ENCODE assay signal across 8 mouse cellular contexts in the genomic region with DNA sequence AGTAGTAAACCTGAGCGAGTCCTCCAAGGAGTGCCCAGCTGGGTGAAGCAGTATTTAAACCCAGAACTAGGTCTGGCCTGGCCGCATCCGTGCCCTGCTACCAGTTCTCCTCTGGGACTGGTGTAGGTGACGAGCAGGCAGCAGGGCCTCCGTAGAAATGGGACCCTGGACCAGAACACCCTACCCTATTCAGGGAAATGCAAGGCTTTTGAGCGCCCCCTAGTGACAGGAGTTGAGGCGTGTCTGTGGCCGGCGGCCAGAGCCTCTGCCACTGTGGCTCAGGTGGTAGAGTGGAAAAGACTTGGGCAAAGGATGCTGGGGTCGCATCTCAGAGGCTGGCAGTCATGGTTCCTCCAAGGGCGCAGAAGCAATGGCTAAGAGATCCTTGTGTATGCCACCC.
DNase-seq lines count a peak whose midpoint lies in the region; ATAC-seq and TF ChIP-seq lines count a peak whose summit lies in the region.

No protein-coding gene starts in this region.

- 36% methylated on average over 11 of the region's 11 CpGs for WGBS in kidney, embryonic 14.5 days
- WGBS in lung, embryonic 16.5 days = 41% methylated on average over 11 of the region's 11 CpGs

- H3K4me1 ChIP-seq in CH12.LX (ENCODE audit: control insufficient read depth in 1 of 2, insufficient read depth in 2 of 2) = peaks cover 0 to 32% of the 10 kb centered on the region in 2 experiments; a peak in 2 of 4 replicates
- H3K4me1 ChIP-seq in kidney, embryonic 14.5 days (ENCODE audit: control insufficient read depth, insufficient read depth, low read length) = 0 out of 2 replicates have a peak, but pooled peaks cover 3% of the 10 kb centered on the region
- no peaks in the 10 kb centered on the region for H3K4me1 ChIP-seq in lung, embryonic 16.5 days (replicated peaks; ENCODE audit: control insufficient read depth, insufficient read depth, low read length)

- no peaks in the 10 kb centered on the region for H3K9me3 ChIP-seq in CH12.LX (replicated peaks; ENCODE audit: low read length)
- H3K9me3 ChIP-seq in kidney, embryonic 14.5 days (ENCODE audit: control insufficient read depth, low read length) = no peaks in the 10 kb centered on the region
- H3K9me3 ChIP-seq in lung, embryonic 16.5 days (ENCODE audit: control insufficient read depth, low read length) = no peaks in the 10 kb centered on the region

- ATAC-seq in frontal cortex, adult (ENCODE audit: low TSS enrichment) = 0 out of 2 replicates have a peak, but pooled peaks have one; percentile 65
- peak; percentile 50; the same call in 1 of the 2 replicates for ATAC-seq in kidney, embryonic 14.5 days (ENCODE audit: low FRiP score, low TSS enrichment)
- ATAC-seq in lung, embryonic 16.5 days (ENCODE audit: low read depth) = peak; percentile 34; the same call in 1 of the 2 replicates
- ATAC-seq in erythroid progenitor cell, adult 5-6 weeks (replicated peaks; ENCODE audit: low FRiP score, poor library complexity, severe bottlenecking) = no peak

- H3K79me2 ChIP-seq in CH12.LX (replicated peaks; ENCODE audit: control insufficient read depth, extremely low read depth, insufficient read depth, poor library complexity, severe bottlenecking) = no peaks in the 10 kb centered on the region

- H3K36me3 ChIP-seq in CH12.LX (replicated peaks in 1 of 2; ENCODE audit: control insufficient read depth in 1 of 2, insufficient read depth in 1 of 2, low read length in 1 of 2) = peaks cover 0 to 90% of the 10 kb centered on the region in 2 experiments
- peaks cover 49% of the 10 kb centered on the region for H3K36me3 ChIP-seq in kidney, embryonic 14.5 days (ENCODE audit: control insufficient read depth, insufficient read depth, low read length)
- peaks cover 17% of the 10 kb centered on the region for H3K36me3 ChIP-seq in lung, embryonic 16.5 days (ENCODE audit: control insufficient read depth, insufficient read depth, low read length)

- in situ Hi-C loops in CH12.LX (cut with MboI; ENCODE audit: low pct_ligation_motif_present, low pct_unique_long_range_greater_than_20kb, low sequenced_read_pairs) = no loop called here

- no peak for TF ChIP-seq EP300 in CH12.LX (IDR thresholded peaks at IDR 0.05; ENCODE audit: low read length)

- TF ChIP-seq CTCF in CH12.LX (conservative IDR thresholded peaks at IDR 0.05 in 1 of 2, IDR thresholded peaks at IDR 0.05 in 1 of 2; ENCODE audit: low read depth in 2 of 2, low read length in 2 of 2) = peak; percentile 45 to 78

- no peak for TF ChIP-seq POLR2A in CH12.LX (IDR thresholded peaks at IDR 0.05; ENCODE audit: low read depth, low read length)

- H3K27me3 ChIP-seq in CH12.LX (replicated peaks) = no peaks in the 10 kb centered on the region
- H3K27me3 ChIP-seq in kidney, embryonic 14.5 days (ENCODE audit: control insufficient read depth, insufficient read depth, low read length) = no peaks in the 10 kb centered on the region
- no peaks in the 10 kb centered on the region for H3K27me3 ChIP-seq in lung, embryonic 16.5 days (ENCODE audit: control insufficient read depth, insufficient read depth, low read depth, low read length)

- dilution Hi-C loops in CH12.LX (cut with MboI; ENCODE audit: extremely low pct_ligation_motif_present, extremely low pct_unique_long_range_greater_than_20kb, low sequenced_read_pairs) = no loop called here

- no peak overlapping the region for H3K9ac ChIP-seq in CH12.LX (ENCODE audit: insufficient read depth, low read depth)
- H3K9ac ChIP-seq in kidney, embryonic 14.5 days (ENCODE audit: low read depth, low read length) = no peak overlapping the region
- no peak overlapping the region for H3K9ac ChIP-seq in lung, embryonic 16.5 days (ENCODE audit: low read length)

- peak; percentile 62 for TF ChIP-seq RAD21 in CH12.LX (IDR thresholded peaks at IDR 0.05; ENCODE audit: low read depth, low read length)

- H3K4me2 ChIP-seq in CH12.LX (ENCODE audit: insufficient read depth, low read depth, poor library complexity, severe bottlenecking) = no peak overlapping the region
- H3K4me2 ChIP-seq in kidney, embryonic 14.5 days (replicated peaks; ENCODE audit: low read depth, low read length) = no peak overlapping the region
- H3K4me2 ChIP-seq in lung, embryonic 16.5 days (ENCODE audit: low read depth, low read length) = no peak overlapping the region

- H3K4me3 ChIP-seq in CH12.LX (replicated peaks in 1 of 3; ENCODE audit: low read depth in 2 of 3, low read length in 2 of 3, poor library complexity in 1 of 3) = no peak overlapping the region
- no peak overlapping the region for H3K4me3 ChIP-seq in kidney, embryonic 14.5 days (ENCODE audit: low read length)
- no peak overlapping the region for H3K4me3 ChIP-seq in lung, embryonic 16.5 days (ENCODE audit: low read length)

- H3K27ac ChIP-seq in CH12.LX (ENCODE audit: insufficient read depth, low read depth) = no peak overlapping the region
- H3K27ac ChIP-seq in kidney, embryonic 14.5 days (ENCODE audit: low read depth, low read length) = no peak overlapping the region
- H3K27ac ChIP-seq in lung, embryonic 16.5 days (ENCODE audit: low read length) = no peak overlapping the region

- DNase-seq in 3T3-L1 (ENCODE audit: low read depth, low spot score) (peak; percentile 55), CH12.LX (ENCODE audit: extremely low read depth) (peak; percentile 55)
- DNase-seq in cerebellum, adult 9-10 months = peak; percentile 82
- peak; percentile 77 for DNase-seq in retina, postnatal 1 day

TF ChIP-seq in CH12.LX, 34 proteins besides CTCF, POLR2A, EP300 and RAD21:
- TF ChIP-seq NELFE (IDR thresholded peaks at IDR 0.05; ENCODE audit: low read depth, low read length) (peak; percentile 31; the same call in 1 of the 2 replicates), TCF12 (IDR thresholded peaks at IDR 0.05; ENCODE audit: low read depth, low read length) (0 out of 2 replicates have a peak, but pooled peaks have one; percentile 13), SMC3 (IDR thresholded peaks at IDR 0.05; ENCODE audit: low read depth, low read length) (peak; percentile 61), JUND (conservative IDR thresholded peaks at IDR 0.05; ENCODE audit: low read depth, low read length) (no peak), GABPA (IDR thresholded peaks at IDR 0.05; ENCODE audit: insufficient replicate concordance, low read depth, low read length) (no peak), ZC3H11A (IDR thresholded peaks at IDR 0.05; ENCODE audit: low read depth, low read length) (no peak), USF1 (IDR thresholded peaks at IDR 0.05; ENCODE audit: low read depth, low read length) (no peak), ZMIZ1 (IDR thresholded peaks at IDR 0.05; ENCODE audit: low read depth, low read length) (no peak)
